Mouse (Mus musculus) ES-E14 (cell line): ENCODE measurements around the gene Tsr1. TPM values are rescaled to one million over a fixed set of nuclear protein-coding genes. Genes with fewer than 3 reads are reported as not detected.

Experiments used
- DNase-seq: peaks from one replicate; pipeline ENCODE4 v3.0.0-alpha.2; 2013; ENCODE audit warnings: low read depth, low spot score
- H3K27ac ChIP-seq: 2 replicates; pipeline ENCODE4 v1.5.1; 2012; ENCODE audit warnings: low read depth, mild to moderate bottlenecking, low read length, moderate library complexity, mixed read lengths; ENCODE audit not compliant: poor library complexity, insufficient read depth, severe bottlenecking
- H3K36me3 ChIP-seq: 2 replicates; pipeline ENCODE4 v1.6.1; 2012; ENCODE audit warnings: mild to moderate bottlenecking, low read length, moderate library complexity, mixed read lengths; ENCODE audit not compliant: control insufficient read depth, poor library complexity, insufficient read depth, severe bottlenecking
- H3K4me1 ChIP-seq, 2 experiments: fragments of 150-350 bp in 1 of 2; sonication (generic) in 1 of 2; 2 replicates each; pipeline ENCODE4 v1.6.1; 2012; ENCODE audit warnings: low read length in 2 of 2, mild to moderate bottlenecking in 1 of 2, mixed read lengths in 1 of 2; ENCODE audit not compliant: control insufficient read depth in 2 of 2, insufficient read depth in 2 of 2, poor library complexity in 1 of 2
- H3K4me3 ChIP-seq, 2 experiments: fragments of 150-350 bp in 1 of 2; sonication (generic) in 1 of 2; 2 replicates each; pipeline ENCODE4 v1.5.1; 2012; ENCODE audit warnings: low read length in 2 of 2, low read depth in 1 of 2, mild to moderate bottlenecking in 1 of 2, mixed read lengths in 1 of 2; ENCODE audit not compliant: insufficient read depth in 1 of 2, poor library complexity in 1 of 2, severe bottlenecking in 1 of 2
- H3K9ac ChIP-seq: 2 replicates; pipeline ENCODE4 v1.6.1; 2012; ENCODE audit warnings: low read depth, mild to moderate bottlenecking, low read length, mixed read lengths; ENCODE audit not compliant: poor library complexity, insufficient read depth, severe bottlenecking
- H3K9me3 ChIP-seq: fragments of 150-350 bp; sonication (generic); 2 replicates; pipeline ENCODE4 v1.6.1; 2012; ENCODE audit warnings: low read depth, mild to moderate bottlenecking, low read length; ENCODE audit not compliant: control insufficient read depth, insufficient read depth
- CHD2 ChIP-seq: IDR thresholded peaks from 2 replicates; pipeline ENCODE4 v1.6.1; 2014; ENCODE audit warnings: mild to moderate bottlenecking, low read depth, low read length, inconsistent platforms
- HCFC1 ChIP-seq: IDR thresholded peaks from 2 replicates; pipeline ENCODE4 v1.6.1; 2012; ENCODE audit warnings: low read length, inconsistent platforms, borderline replicate concordance; ENCODE audit not compliant: insufficient read depth
- MAFK ChIP-seq: IDR thresholded peaks from 2 replicates; pipeline ENCODE4 v1.6.1; 2014; ENCODE audit warnings: mild to moderate bottlenecking, low read depth, low read length, inconsistent platforms; ENCODE audit not compliant: insufficient read depth
- ZC3H11A ChIP-seq: IDR thresholded peaks from 2 replicates; pipeline ENCODE4 v1.6.1; 2012; ENCODE audit warnings: low read depth, mild to moderate bottlenecking, inconsistent platforms, low read length, borderline replicate concordance
- ZNF384 ChIP-seq: IDR thresholded peaks from 2 replicates; pipeline ENCODE4 v1.6.1; 2012; ENCODE audit warnings: low read depth, low read length, inconsistent platforms
- in situ Hi-C, 2 experiments: fragments of 600-800 bp; cut with MboI; formaldehyde crosslinking; loops; one replicate each; pipeline ENCODE4 v1.15.1; 2025; ENCODE audit warnings: low sequenced_read_pairs in 2 of 2, inconsistent platforms in 1 of 2; ENCODE audit not compliant: unreplicated experiment in 2 of 2
- total RNA-seq: library from RNA; depleted of rRNA; stranded (reverse); fragments of 300-350 nt; gene quantifications from 2 replicates; pipeline ENCODE4 v1.2.3, GENCODE M21; 2012

Gene Tsr1
- total RNA-seq, 1 experiment: 125 TPM

GRCm38 (mm10) chr11:74863471-74863870 lies 34.4 kb upstream of the Tsr1 start:
- Histone ChIP-seq H3K4me3 (no peak overlapping the region), H3K27ac (no peak overlapping the region), H3K36me3 (peaks cover 4% of the 10 kb centered on the region; the same call in 1 of the 2 replicates), H3K9me3 (no peaks in the 10 kb centered on the region), H3K4me1 (peaks cover 0 to 8% of the 10 kb centered on the region in 2 experiments; a peak in 2 of 4 replicates), H3K9ac (no peak overlapping the region)
- in situ Hi-C loops: no loop called here
- TF ChIP-seq HCFC1 (no peak), ZNF384 (no peak), CHD2 (no peak), MAFK (no peak), ZC3H11A (no peak)
- DNase-seq: no peak

- no peak overlapping the region for H3K9ac ChIP-seq
- in situ Hi-C loops: no loop called here
- no peak overlapping the region for H3K4me3 ChIP-seq
- DNase-seq: no peak
- no peak overlapping the region for H3K27ac ChIP-seq
- H3K4me1 ChIP-seq: peaks cover under 1 to 5% of the 10 kb centered on the region in 2 experiments; a peak in 2 of 4 replicates
- H3K9me3 ChIP-seq: no peaks in the 10 kb centered on the region
- TF ChIP-seq MAFK (no peak), ZNF384 (no peak), HCFC1 (no peak), CHD2 (no peak), ZC3H11A (no peak)
- H3K36me3 ChIP-seq: peaks cover 4% of the 10 kb centered on the region; the same call in 1 of the 2 replicates
Measured at GRCm38 (mm10) chr11:74864421-74864820, 33.5 kb upstream of the Tsr1 start.

- Histone ChIP-seq H3K4me3 (no peak overlapping the region), H3K4me1 (peaks cover 2 to 5% of the 10 kb centered on the region in 2 experiments; a peak in 2 of 4 replicates), H3K36me3 (peaks cover 4% of the 10 kb centered on the region; the same call in 1 of the 2 replicates), H3K9ac (no peak overlapping the region), H3K9me3 (no peaks in the 10 kb centered on the region), H3K27ac (no peak overlapping the region)
- DNase-seq: no peak
- no peak for TF ChIP-seq ZC3H11A
- TF ChIP-seq CHD2: no peak
- no peak for TF ChIP-seq HCFC1
- TF ChIP-seq MAFK: no peak
- no peak for TF ChIP-seq ZNF384
- in situ Hi-C loops: no loop called here
Measured at GRCm38 (mm10) chr11:74865252-74865651, 32.6 kb upstream of the Tsr1 start.

GRCm38 (mm10) chr11:74866640-74867039 lies 31.2 kb upstream of the Tsr1 start:
- peaks cover 4% of the 10 kb centered on the region; the same call in 1 of the 2 replicates for H3K36me3 ChIP-seq
- TF ChIP-seq ZC3H11A (no peak), CHD2 (no peak), ZNF384 (no peak), HCFC1 (no peak), MAFK (no peak)
- DNase-seq: no peak
- 0 out of 4 replicates have a peak, but pooled peaks cover 0 to 2% of the 10 kb centered on the region in 2 experiments for H3K4me1 ChIP-seq
- in situ Hi-C loops: no loop called here
- H3K27ac ChIP-seq: no peak overlapping the region
- H3K9ac ChIP-seq: no peak overlapping the region
- no peaks in the 10 kb centered on the region for H3K9me3 ChIP-seq
- no peak overlapping the region for H3K4me3 ChIP-seq

- Histone ChIP-seq H3K27ac (no peak overlapping the region), H3K9me3 (no peaks in the 10 kb centered on the region), H3K36me3 (peaks cover 4% of the 10 kb centered on the region; the same call in 1 of the 2 replicates), H3K4me1 (0 out of 4 replicates have a peak, but pooled peaks cover 0 to 2% of the 10 kb centered on the region in 2 experiments), H3K4me3 (no peak overlapping the region), H3K9ac (no peak overlapping the region)
- no peak for TF ChIP-seq HCFC1
- TF ChIP-seq MAFK: no peak
- no peak for TF ChIP-seq CHD2
- no peak for TF ChIP-seq ZNF384
- no peak for TF ChIP-seq ZC3H11A
- no peak for DNase-seq
- in situ Hi-C loops: no loop called here
Measured at GRCm38 (mm10) chr11:74867181-74867580, 30.7 kb upstream of the Tsr1 start.
